Mouse (Mus musculus) left cerebral cortex, adult 2 months (tissue): ENCODE results near the gene Rasgrp2. TPM values are rescaled to one million over a fixed set of nuclear protein-coding genes. Genes with fewer than 3 reads are reported as not detected.
A peak's percentile ranks its signal among the peaks of the same experiment; 100 is the strongest.

Experiments
- DNase-seq, 2 experiments: peaks; one replicate each; pipeline ENCODE4 v3.0.0; 2021 to 2022; ENCODE audit warnings: low spot score in 2 of 2, mixed read lengths in 1 of 2; ENCODE audit errors: extremely low spot score in 1 of 2
- H3K27ac ChIP-seq: fragments of 200-600 bp; 2 replicates; pipeline ENCODE4 v1.8.1; 2022
- H3K4me3 ChIP-seq: fragments of 200-600 bp; 2 replicates; pipeline ENCODE4 v1.8.1; 2022
- CTCF ChIP-seq: fragments of 200-600 bp; IDR thresholded peaks from 2 replicates; pipeline ENCODE4 v1.8.1; 2022; ENCODE audit warnings: antibody characterized with exemption, mild to moderate bottlenecking, moderate library complexity
- intact Hi-C: fragments of 180-260 bp; cut with DNase I; formaldehyde crosslinking; loops from one replicate; pipeline ENCODE4 v1.15.1; 2025
- total RNA-seq, 2 experiments: library from RNA; stranded (reverse); gene quantifications; 2 replicates each; pipeline ENCODE4 v1.2.3; 2021

Gene Rasgrp2
- total RNA-seq, 2 experiments from 2014 or later = 61.1 to 72.2 TPM

DNA sequence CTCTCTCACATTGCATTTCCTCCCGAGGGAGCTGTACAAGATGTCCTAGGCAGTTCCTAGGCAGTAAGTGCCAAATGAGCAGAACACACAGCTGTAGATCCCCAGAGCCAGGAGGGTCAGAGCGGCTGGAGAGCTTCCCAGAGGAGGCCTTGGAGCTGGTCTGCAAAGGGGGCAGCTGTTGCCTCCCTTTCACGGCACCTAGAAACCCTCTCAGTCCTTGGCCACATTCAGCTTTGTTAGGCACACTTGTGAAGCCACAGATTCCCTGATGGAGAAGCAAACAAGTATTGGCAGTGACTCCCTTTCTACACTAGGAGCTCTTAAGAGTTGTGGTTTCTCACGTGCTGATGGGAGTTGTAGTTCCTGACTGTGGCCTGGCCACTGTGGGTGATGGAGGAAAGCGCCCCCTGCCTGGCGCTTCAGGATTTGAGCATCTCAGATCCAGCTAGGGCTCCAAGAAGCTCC is 52.9 kb downstream of the Rasgrp2 start:
- intact Hi-C loops = loop anchor here (1.0 kb wide), 1 partner anchor 34 kb away; the partner anchor contains the start of gene Nrxn2
- Histone ChIP-seq H3K27ac (peak overlapping the region; percentile 83), H3K4me3 (no peak overlapping the region)
- peak; percentile 78 for TF ChIP-seq CTCF
- DNase-seq = peak; percentile 71 to 83

DNA sequence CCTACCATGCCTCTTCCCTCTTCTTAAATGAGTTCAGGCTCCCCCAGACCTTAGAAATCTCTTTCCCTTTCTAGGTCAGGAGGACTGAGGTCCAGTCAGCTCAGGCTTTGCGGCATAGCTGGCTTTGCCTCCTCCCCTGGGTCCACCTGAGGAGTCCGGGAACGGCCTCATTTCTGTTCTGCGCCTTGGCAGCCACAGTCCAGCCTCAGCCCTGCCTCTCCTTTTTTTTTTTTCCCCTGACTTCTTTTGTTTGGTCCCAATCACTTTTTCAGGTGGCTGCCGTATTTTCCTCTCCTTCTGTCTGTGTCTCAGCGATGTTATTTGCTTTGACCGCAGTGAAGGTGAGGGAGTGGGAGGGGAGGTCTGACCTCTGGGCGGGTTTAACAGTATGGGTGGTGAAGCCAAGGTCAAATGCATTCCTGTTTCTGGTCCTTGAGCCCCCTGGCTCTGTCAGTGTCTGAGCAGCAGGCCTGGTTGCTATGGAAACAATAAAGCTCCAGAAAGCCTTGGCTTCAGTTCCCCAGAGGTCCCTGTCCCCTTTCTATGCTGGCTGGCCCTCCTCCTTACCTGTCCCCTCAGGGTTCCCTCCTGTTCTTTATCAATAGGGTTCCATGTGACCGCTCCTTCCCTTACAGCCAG is 53.7 kb downstream of the Rasgrp2 start:
- H3K27ac ChIP-seq = peak overlapping the region; percentile 83
- no peak overlapping the region for H3K4me3 ChIP-seq
- no peak for DNase-seq
- intact Hi-C loops = loop anchor here (1.0 kb wide), 1 partner anchor 34 kb away; the partner anchor contains the start of gene Nrxn2
- no peak for TF ChIP-seq CTCF

DNA sequence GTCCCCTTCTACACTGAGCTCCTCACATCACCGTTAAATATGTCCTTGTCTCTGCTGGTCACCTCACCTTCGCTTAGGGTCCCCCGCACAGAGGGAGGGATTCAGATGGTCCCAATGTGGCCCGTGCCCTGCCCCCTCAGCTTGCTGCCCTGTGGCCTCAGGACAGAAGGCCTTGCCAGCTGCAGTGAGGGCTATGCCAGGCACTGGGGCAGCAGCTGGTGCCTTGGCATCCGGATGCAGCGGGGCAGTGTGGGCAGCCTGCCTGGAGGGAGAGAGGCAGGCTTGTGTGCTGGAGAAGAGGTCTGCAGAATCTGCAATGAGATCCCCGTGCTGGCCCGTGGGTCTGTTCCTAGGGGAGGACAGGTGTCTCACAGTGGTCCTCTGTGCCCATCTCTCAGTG is 54.2 kb downstream of the Rasgrp2 start:
- intact Hi-C loops = no loop called here

DNA sequence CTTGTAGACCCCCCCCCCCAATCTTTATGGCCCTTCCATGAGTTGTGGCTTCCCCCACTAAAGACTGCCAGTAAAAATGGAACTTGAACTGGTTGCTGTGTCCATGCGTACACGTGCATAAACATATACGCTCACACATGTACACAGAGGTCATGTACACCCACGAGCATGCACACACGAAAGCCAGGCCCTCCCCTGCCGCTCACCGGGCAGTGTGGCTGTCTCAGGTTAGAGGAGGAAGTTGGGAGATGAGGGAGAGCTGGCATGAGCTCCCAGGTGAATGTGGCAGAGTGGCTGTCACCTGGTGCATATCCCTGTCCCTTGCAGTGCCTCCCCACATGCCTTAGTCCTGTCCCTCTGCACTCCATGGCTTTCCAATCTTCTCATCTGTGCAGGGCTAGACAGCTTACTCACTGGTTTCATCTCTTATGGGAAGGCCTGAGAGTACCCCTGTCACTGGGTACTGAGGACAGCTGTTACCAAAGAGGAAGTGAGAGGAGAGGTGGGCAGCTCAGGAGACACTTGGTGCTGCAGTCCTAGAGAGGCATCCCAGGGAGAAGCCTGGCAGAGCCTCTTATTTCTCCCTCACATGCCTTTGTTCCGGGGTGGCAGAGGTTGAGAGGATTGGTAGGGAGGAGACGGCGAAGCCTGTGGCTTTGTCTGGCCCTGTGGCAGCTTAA is 55.0 kb downstream of the Rasgrp2 start:
- no peak for DNase-seq
- TF ChIP-seq CTCF = no peak
- Histone ChIP-seq H3K4me3 (no peak overlapping the region), H3K27ac (peak overlapping the region; percentile 83)
- intact Hi-C loops = no loop called here

More for the DNA sequence above, 54.2 kb downstream of the Rasgrp2 start:
- no peak for TF ChIP-seq CTCF
- H3K4me3 ChIP-seq = no peak overlapping the region
- peak overlapping the region; percentile 83 for H3K27ac ChIP-seq
- peak; percentile 60 to 72 for DNase-seq

DNA sequence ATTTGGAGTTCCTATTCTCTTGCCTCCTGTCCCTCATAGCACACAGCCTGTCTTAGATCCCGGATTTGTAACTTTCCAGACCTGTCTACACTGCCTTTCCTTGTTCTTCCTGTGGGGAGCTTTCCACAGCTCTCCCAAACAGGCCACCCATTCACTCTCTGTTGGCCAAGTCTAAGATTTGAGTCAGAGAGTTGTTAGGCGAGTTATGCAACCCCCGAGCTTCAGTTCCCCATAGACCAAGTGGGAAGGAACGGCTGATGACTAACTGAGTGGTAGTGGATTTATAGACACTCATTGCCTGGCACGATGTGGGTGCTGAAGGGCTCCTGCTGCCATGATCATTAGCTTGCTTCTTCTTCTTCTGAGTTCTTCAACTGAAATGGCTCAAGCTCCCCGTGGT is 60.4 kb downstream of the Rasgrp2 start:
- no peak overlapping the region for H3K4me3 ChIP-seq
- peak in 1 of 2 experiments; percentile 48 for DNase-seq
- no peak overlapping the region for H3K27ac ChIP-seq
- intact Hi-C loops = no loop called here
- no peak; the same call in 1 of the 2 replicates for TF ChIP-seq CTCF

DNA sequence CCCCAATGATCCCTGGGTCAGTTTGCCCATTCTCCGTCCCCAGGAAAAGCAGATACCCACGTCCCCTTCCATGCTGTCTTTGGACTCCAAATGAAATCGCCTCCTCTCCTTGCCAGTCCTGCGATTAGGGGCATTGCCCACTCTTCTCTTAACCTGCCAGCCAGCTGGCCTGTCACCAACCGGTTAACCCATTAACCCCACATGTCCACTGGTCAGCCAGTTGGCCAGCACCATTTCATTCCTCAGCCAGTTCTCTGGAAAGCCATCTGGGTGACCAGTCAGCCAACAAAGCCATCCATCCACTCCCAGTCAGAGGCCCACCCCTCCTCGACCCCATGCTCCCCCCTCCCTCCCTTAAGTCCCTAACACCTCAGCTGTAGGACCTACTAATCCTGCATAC is 63.7 kb downstream of the Rasgrp2 start:
- TF ChIP-seq CTCF = no peak
- DNase-seq = no peak
- intact Hi-C loops = no loop called here
- Histone ChIP-seq H3K4me3 (no peak overlapping the region), H3K27ac (no peak overlapping the region)

DNA sequence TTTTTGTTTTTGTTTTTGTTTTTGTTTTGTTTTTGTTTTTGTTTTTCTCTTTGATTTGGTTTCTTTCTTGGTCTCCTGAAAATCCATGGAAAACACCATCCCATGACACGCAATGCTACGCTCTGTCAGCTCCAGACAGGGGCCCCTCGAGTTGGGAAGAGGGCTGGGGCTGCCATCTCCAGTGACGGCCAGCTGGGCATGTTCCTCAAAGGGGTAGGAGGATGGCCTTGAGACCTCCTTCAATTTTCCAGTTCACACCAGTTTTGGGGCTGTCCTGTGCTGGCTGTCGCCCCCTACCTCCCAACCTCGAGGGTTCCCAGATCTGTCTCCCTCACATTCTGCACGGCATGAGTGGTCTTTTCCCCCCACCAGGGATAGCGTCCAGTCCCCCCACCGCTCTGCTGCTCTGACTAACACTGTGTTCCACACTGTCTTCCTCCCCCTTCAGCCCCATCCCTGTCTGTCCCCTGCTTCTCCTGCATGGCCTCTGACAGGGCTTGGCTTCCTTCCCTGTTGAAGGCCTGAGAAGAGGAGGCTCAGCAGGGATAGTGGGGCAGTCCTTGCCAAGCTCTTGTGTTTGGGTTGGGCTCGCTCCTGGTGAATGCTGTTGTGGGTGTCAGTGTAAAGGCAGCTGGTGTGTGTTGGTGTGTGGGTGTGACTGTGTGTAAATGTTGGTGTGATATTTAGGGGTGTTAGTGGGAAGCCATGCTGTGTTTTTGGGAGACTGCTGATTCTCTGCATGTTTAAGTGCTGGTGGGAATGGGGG is 65.3 kb downstream of the Rasgrp2 start:
- peak; percentile 54 to 67 for DNase-seq
- no peak overlapping the region for H3K4me3 ChIP-seq
- intact Hi-C loops = loop anchor here (2.0 kb wide), 1 partner anchor 44 kb away; no protein-coding TSS in a partner anchor
- TF ChIP-seq CTCF = no peak; the same call in 1 of the 2 replicates
- H3K27ac ChIP-seq = no peak overlapping the region; the same call in 1 of the 2 replicates

Other genes with a start within 250 kb of the Rasgrp2 start
- gene Majin, start 215.0 kb upstream of the Rasgrp2 start, total RNA-seq = not detected
- gene Gpha2, start 173.0 kb upstream of the Rasgrp2 start, total RNA-seq = not detected
- 100 to 1,000 TPM; 149 to 158 TPM for gene Ppp2r5b, start 163.5 kb upstream of the Rasgrp2 start, total RNA-seq
- 10 to 100 TPM; 37.4 to 40.1 TPM for gene Atg2a, start 157.7 kb upstream of the Rasgrp2 start, total RNA-seq
- 10 to 100 TPM; 36.4 to 43.5 TPM for gene Ehd1, start 122.6 kb upstream of the Rasgrp2 start, total RNA-seq
- gene Cdc42bpg, start 92.9 kb upstream of the Rasgrp2 start, total RNA-seq = 1 to 10 TPM; 3.4 to 4.1 TPM
- 10 to 100 TPM; 64.7 to 72.5 TPM for gene Men1, start 64.4 kb upstream of the Rasgrp2 start, total RNA-seq
- gene Map4k2, start 58.2 kb upstream of the Rasgrp2 start, total RNA-seq = 100 to 1,000 TPM in 1 of 2 experiments, 10 to 100 TPM in 1; 94.9 to 108 TPM
- 100 to 1,000 TPM; 208 to 212 TPM for gene Sf1, start 35.6 kb upstream of the Rasgrp2 start, total RNA-seq
- gene Pygm, start 14.9 kb upstream of the Rasgrp2 start, total RNA-seq = 10 to 100 TPM; 28.4 to 32.7 TPM
- gene Nrxn2, start 19.4 kb downstream of the Rasgrp2 start, total RNA-seq = 100 to 1,000 TPM; 618 to 620 TPM
- gene Slc22a12, start 143.7 kb downstream of the Rasgrp2 start, total RNA-seq = under 1 TPM in 1 of 2 experiments, not detected in 1; 0.68 TPM